Mouse (Mus musculus): Measurements from ENCODE around the gene Gpi1. TPM values are rescaled to one million over a fixed set of nuclear protein-coding genes. Genes with fewer than 3 reads are reported as not detected.

Gene Gpi1
- 554 TPM for polyA plus RNA-seq (2014; fragmentation: Illumina TruSeq; extraction: RNeasy Lipid Tissue Mini Kit (QIAGEN cat#74804); ENCODE audit: low read depth, low replicate concordance)

GRCm38 (mm10) chr7:34230116-34230515 lies at the start of gene Gpi1:
TSS of gene Gpi1 (minus strand) at chr7:34230336.

GRCm38 (mm10) chr7:34250738-34251137 lies 20.6 kb upstream of the Gpi1 start, which contains the start of gene Gm6096:
TSS of gene Gm6096 (plus strand) at chr7:34251038.

GRCm38 (mm10) chr7:34196132-34197128 lies 33.7 kb downstream of the Gpi1 start, which contains the start of gene Pdcd2l:
TSS of gene Pdcd2l (minus strand) at chr7:34196661.

GRCm38 (mm10) chr7:34169454-34169853 lies 60.7 kb downstream of the Gpi1 start, which contains the start of gene Uba2:
TSS of gene Uba2 (minus strand) at chr7:34169599.

Other genes with a start within 250 kb of the Gpi1 start
- gene Scgb2b27, start 216.4 kb downstream of the Gpi1 start, polyA plus RNA-seq (2014; fragmentation: Illumina TruSeq; extraction: RNeasy Lipid Tissue Mini Kit (QIAGEN cat#74804); ENCODE audit: low read depth, low replicate concordance) = not detected
- gene Scgb1b27, start 208.9 kb downstream of the Gpi1 start, polyA plus RNA-seq (2014; fragmentation: Illumina TruSeq; extraction: RNeasy Lipid Tissue Mini Kit (QIAGEN cat#74804); ENCODE audit: low read depth, low replicate concordance) = not detected
- not detected for gene Scgb1b30, start 134.9 kb downstream of the Gpi1 start, polyA plus RNA-seq (2014; fragmentation: Illumina TruSeq; extraction: RNeasy Lipid Tissue Mini Kit (QIAGEN cat#74804); ENCODE audit: low read depth, low replicate concordance)
- 13.0 TPM for gene Wtip, start 97.1 kb downstream of the Gpi1 start, polyA plus RNA-seq (2014; fragmentation: Illumina TruSeq; extraction: RNeasy Lipid Tissue Mini Kit (QIAGEN cat#74804); ENCODE audit: low read depth, low replicate concordance)
- 42.7 TPM for gene Uba2, start 60.7 kb downstream of the Gpi1 start, polyA plus RNA-seq (2014; fragmentation: Illumina TruSeq; extraction: RNeasy Lipid Tissue Mini Kit (QIAGEN cat#74804); ENCODE audit: low read depth, low replicate concordance)
- gene Pdcd2l, start 33.7 kb downstream of the Gpi1 start, polyA plus RNA-seq (2014; fragmentation: Illumina TruSeq; extraction: RNeasy Lipid Tissue Mini Kit (QIAGEN cat#74804); ENCODE audit: low read depth, low replicate concordance) = 20.8 TPM
- not detected for gene Gm6096, start 20.7 kb upstream of the Gpi1 start, polyA plus RNA-seq (2014; fragmentation: Illumina TruSeq; extraction: RNeasy Lipid Tissue Mini Kit (QIAGEN cat#74804); ENCODE audit: low read depth, low replicate concordance)
- gene 4931406P16Rik, start 83.2 kb upstream of the Gpi1 start, polyA plus RNA-seq (2014; fragmentation: Illumina TruSeq; extraction: RNeasy Lipid Tissue Mini Kit (QIAGEN cat#74804); ENCODE audit: low read depth, low replicate concordance) = 26.9 TPM
- gene Lsm14a, start 163.0 kb upstream of the Gpi1 start, polyA plus RNA-seq (2014; fragmentation: Illumina TruSeq; extraction: RNeasy Lipid Tissue Mini Kit (QIAGEN cat#74804); ENCODE audit: low read depth, low replicate concordance) = 71.0 TPM

Measured in heart, adult 10 weeks (tissue).